Mouse (Mus musculus): ENCODE measurements at regions not wholly inside any gene's neighbourhood (a gene's known extent, or its start where the extent isn't known, plus 50 kb on each side); places are given as distances from the start of the nearest gene placed in this dataset.
"Not testable (repeated sequence)": the region's sequence is repeated elsewhere in the genome, so short reads cannot be mapped to it uniquely, and the experiment has no call there.

DNA sequence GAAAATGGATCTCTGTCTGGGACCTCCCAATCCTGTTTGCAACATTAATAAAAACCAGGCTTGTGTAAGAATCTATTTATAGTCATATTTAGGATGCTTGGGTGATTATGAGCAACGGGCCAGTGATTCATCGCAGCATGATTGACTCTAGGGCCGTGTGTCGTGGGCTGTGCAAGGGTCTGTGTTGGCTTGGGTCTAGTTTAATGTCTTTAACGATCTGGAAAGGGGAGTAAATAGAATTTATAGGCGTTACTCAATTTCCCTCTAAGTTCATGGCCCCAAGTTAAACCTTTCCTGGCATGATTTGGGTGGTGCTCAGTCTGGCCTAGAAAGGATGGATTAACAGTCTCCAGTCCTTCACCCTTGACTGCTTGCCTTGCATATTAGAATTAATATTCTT is 149.9 kb upstream of the Fer start:
- no peak for DNase-seq

DNA sequence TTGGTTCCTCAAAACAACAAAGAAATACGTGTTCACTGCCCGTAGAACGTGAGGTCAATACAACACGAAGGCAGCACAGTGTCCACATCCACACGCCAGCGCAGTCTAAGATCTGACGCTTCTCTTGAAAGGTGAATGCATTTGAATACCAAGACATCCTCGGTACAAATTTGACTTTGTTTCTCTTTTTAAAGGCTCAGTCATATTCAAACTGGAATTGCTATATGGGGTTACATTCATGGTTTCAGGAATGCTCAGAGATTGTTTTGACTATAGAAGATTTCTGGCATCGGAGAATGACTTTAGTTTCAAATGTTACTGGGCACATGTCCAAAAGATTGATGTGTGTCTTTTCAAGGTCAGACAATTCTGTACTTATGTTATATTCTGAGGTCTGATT is 147.2 kb upstream of the Fer start:
- DNase-seq: no peak

DNA sequence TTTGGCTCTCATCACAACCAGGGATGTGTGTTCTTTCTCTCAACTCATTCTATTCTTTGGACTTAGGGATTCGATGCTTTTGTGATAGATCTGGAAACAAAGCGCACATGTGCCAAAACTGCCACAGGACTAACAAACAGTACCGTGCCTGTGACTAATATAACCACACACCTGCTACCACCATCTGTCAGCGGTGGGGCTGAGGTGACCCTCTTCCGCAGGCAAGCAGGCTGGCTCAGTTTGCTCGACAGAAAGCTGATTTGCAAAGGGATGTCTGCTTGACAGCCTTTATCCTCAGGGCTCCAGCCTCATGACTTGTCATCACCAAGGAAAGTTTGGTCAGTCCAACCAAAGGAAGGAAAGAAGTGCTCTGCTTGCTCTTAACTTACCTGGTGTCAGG is 146.7 kb upstream of the Fer start:
- DNase-seq: no peak

DNA sequence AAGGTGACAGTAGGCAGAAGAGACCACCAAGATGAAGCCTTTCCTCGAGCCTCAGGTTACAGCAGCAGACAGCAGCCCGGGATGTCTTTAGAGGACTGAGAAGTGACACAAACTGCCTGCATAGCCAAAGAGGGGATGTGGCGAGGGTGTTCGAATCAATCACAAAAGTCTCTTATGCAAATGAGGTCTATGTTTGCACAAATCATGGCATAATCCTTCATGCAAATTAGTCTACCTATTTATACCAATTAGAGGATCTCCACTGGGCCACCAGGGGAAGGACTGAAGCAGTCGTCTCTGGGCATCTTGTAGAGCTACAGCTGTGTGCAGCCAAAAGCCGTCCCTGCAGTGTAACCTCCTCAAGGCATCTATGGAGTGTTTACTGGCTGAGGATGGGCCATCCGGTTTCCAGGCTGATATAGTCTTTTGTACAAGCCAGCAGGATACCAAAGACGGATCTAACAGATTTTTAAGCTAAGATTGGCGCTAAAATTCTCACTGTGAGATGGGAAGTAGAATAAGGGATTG is 145.7 kb upstream of the Fer start:
- no peak for DNase-seq

DNA sequence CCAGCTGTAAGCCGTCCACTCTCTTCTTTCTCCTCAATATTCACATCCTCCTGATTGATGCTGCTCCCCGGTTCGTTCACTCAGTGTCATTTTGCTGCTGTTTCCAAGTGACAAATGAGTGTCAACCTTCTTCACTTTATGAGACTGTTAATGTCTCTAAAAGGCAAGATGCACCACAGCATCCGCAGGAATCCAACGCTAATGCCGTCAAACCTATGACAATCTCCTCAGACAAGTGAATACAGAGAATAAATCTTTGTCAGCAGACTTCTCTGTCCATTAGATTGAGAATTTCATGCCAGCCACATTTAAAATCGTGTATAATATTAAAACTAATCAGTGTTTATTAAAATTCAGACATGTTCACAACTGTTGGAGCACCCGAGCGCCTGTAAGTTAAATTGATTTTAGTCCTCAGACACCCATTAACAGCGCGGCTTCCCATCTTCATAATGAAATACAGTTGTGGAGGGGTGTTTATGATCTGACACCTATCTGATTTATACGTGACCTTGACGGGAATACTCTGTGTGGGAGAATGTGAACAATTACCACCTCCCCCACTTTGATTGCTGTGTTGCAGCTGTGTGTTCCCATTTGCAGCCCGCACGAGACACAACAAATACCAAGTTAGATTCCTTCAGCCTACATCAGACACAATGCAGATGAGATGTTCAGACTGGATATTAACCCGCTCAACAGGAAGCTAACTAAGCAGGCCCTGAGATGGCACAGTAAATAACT is 143.7 kb upstream of the Fer start:
- DNase-seq: no peak

DNA sequence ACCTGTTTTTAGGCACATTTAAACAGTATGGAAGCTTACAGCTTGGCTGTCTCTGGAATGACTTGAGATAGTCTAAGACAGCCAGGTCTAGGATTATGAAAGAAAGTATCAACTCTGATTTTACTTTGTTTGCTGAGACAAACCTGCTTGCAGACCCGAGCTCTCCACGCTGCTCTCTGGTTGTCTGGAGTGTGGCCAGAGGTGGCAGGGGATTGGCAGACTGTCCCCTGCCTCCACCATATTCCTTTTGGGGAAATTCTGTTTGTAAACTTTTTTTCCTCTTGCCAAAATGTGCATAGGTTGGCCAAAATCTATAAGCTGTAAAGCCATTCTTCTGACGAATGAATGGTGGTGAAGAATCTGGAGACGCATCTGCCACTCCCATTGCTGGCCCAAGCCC is 143.1 kb upstream of the Fer start:
- DNase-seq: no peak

DNA sequence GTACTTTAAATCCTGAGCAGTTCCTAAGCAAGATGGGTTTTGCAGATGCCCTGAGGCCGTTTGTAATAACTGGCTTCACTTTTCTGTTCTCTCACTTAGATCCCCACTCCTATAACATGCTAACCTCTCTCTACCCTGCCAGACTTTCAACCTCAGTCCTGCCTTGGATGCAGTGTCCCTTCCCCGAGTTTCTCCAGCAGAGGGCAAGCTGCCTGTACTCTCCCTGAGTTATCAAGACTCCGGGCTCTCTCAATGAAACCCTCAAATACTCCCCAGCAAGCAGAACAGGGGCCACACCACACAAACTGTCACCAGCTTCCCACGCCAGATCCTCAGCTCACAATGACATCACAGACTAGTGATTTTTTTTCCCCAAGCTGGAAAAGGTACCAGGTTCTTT is 142.0 kb upstream of the Fer start:
- no peak for DNase-seq

DNA sequence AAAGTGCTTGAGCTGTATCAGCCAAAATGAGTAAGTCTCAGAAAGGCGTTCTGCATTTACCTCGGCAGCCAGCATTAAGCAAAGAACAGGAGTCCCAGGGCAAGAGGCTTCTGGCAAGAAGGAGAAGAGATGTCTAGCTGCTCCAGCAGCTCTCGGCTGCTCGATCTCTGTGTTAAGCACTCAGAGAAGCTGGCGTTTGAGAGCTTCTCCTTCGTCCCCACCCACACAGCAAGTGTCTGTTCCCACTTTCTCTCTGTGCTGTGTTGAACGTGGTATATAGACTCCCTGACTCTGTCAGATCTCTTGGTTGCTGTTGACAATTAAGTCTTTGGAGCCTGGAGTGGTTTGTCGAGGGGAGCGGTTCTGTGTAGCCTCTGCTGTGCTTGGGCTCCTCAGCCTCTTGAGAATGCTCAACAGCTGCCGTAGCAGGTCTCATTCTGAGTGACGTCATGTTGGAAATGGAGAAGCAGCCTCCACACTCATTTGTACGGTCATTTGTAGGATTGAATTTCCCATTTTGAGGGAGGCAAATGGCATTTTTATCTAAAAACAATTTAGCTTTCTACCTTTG is 140.3 kb upstream of the Fer start:
- DNase-seq: no peak

DNA sequence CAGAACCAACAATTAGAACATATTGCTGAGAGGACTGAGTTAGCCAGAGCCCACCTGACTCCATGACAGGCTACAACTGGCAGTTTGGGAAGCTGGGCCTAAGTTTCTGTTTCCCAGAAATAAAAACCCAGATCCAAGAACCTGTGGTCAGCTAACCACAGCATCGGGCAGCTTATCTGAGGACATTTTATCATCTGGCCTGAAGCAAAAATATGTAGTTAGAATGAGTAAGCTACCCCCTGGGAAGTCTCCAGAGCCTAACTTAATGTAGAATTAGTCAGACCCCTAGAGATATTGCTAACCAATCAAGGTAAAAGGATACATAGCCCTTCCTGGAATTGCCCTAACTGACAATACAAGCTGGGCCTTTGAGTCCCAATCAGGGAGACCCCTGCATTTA is 124.7 kb upstream of the Fer start:
- no peak for DNase-seq

DNA sequence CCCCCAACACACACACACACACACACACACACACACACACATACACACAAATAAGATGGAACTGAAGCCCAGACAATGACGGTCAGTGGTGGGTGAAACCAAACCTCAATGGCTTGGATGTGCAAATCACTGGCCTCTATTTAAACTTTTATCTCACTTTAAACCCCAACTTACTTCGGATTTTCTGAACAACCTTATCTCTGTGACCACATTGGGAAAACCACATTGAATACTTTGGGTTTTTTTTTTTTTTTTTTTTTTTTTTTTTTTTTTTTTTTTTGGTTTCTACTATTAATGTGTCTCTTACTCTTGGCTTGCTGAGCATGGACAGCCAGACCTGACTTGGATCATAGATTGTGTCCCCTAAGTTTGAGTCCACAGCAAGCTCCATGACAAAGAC is 123.2 kb upstream of the Fer start:
- no peak for DNase-seq

DNA sequence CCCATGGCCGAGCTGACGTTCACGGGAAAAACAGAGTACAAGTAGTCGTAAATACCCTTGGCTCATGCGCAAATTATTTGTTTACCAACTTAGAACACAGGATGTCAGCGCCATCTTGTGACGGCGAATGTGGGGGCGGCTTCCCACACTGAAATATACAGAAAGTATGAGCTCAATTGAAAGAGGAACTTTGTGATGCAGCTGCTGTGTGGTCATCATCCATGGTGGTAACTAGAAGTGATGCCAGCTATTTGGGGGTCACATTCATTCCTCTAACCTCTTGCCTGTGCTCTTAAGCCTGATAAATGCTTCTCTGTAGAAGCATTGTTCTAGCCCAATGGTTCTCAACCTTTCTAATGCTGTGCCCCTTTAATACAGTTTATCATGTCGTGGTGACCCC is 113.6 kb upstream of the Fer start:
- not testable (repeated sequence) for DNase-seq

DNA sequence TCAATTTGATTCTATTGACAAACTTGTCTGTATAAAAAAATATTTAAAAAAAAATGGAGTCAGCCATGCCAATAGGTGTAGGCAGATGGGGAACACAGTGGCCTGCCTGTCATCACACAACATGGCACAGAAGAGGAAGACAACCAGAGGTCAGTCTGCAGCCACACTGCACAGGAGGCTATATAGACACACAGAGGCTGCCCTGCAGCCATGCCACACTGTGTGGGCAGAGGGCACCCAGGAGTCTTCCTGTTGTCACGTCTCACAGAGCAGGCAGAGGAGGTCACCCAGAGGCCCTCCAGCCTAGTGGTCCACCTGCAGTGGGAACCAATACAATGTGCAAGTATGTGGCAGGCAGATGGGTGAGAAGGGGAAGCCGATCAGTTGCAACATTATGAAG is 108.5 kb upstream of the Fer start:
- no peak for DNase-seq

DNA sequence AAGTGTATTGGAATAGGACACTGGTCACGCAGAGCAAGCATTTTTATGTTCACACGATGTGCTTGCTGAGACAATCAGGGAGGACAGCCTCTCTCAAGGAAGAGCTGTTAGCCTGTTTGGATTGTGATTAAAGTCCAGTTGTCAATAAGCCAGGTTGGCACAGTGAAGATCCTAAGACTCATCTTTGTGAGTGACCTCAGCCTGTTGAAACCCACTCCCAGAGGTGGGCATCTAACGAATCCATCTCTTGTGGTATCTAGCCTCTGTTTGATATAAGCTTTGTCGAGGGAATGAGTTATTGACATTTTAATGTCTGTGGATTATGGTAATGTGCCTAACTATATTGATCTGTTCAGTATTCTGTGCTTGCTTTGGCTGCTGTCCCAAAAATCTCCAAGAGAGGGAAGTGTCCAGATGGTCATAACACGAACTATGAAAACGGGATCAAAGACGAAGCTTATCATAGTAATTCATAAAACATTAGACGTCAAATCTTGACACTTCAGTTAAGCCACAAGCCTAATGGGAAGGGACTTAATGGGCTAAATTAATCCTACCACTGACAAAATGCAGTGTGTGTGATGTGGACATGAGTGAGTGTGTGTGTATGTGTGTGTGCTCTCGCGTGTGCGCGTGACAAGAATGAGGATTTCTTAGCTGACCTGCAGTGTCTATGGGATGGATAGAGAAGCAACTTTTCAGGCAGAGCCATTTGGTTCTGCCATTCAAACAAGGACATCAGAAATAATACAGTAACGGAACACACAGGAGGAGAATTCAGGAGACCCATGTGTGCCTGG is 104.8 kb upstream of the Fer start:
- DNase-seq: no peak

DNA sequence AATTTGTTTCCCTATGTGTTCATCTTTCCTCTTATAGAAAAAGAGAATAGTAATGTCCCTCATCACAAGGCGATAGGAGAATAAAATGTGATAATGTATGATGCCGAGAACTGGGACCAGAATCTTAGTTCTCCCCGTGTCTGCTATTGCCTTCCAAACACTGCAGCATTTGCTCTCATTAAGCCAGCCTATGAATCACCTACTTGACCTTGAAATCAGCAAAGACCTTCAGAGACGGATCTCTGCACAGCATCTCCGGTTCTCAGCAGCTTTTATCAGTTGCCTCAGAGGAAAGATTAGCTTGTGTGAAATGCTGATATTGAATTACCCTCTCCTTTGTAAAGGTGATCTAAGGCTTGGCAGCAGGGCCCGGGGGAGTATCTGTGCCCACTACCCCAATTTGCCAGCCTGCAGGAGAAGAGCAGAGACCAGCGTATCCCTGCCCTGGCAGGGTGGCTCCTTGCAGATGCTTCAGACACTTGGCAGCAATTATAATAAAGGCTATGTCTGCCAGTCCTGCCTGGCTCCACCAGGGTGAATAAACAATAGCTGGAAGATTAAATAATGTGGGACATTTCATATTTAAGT is 104.0 kb upstream of the Fer start:
- DNase-seq: no peak

DNA sequence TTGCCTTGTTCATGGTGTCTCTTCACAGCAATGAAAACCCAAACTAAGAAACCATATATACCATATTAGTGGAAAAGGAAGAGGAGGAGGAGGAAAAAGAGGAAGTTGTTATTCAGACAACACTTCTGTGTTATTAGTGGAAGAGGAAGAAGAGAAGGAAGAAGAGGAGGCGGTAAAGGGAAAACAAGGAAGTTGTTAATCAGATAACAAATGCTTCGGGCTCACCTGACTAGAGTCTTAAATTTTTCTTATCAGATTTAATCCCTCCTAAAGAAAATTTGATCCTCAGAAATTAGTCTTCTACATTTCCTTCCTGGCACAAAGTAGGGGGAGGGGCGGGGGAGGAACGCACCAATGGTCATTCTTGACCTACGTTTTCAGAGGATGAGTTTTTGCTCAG is 101.8 kb upstream of the Fer start:
- no peak for DNase-seq

DNA sequence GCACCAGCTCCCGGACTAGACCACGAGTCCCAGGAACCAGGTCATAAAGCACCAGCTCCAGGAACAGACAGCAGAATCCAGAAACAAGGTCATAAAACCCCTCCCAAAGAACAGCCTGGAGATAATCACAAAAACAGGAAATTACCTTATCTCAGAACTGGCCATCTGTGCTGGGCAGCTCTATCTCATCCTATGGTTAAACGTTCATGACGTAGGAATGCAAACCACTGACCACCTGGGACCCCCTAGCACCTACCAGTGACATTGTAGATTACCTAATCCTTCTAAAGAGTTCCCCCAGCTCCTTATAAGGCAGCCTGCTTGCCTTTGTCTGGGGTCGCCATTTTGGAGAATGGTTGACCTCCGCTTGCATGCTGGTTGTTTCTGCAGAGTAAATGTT is 91.8 kb upstream of the Fer start:
- no peak for DNase-seq

DNA sequence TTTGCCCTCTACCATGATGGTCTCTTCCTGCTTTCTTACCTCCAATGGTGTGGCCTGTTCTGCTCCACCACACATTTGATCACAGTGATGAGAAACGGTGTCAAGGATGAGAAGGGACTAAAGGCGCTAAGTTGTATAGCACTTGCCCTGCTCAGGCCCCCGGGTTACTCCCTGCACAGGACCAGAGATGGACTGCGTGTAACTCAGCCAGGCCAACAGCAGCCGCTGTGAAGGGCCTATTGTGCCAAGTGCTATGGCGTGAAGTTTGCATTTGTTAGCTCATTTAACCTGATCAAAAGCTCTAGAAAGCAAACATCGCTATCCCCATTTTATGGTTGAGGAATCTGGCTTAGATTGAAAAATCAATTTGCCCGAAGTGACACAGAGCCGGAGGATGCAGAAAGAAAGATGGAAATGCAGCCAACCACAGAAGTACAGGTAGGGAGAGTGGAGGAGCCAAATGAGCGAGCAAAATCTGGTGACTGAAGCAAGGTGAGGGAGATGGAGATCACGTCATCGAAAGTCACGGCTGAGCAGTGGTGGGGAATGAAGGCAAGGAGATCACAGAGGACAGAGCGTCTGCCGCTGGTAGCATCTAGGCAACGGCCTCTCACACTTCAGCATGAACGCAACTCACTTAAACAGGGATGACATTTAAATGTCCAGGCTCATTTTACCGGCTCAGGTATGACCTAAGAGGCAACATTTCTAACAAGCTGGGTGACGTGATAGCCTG is 78.3 kb upstream of the Fer start:
- no peak for DNase-seq

DNA sequence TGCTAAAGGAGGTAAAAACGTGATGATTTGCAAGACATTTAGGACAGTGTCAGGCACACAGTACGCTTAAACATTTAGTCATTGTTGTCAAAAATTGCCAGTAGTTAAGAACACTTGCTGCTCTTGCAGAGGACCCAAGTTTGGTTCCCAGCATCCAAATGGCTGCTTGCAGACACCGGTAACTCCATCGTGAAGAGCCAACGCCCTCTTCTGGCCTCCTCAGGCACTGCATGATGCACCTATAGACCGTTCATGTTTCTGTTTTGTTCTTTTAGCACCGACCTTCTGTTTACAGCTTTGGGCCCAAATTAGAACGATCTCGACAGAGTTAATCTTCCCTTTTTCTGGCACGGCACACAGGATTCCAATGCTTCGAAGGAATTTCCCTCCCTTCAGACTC is 76.4 kb upstream of the Fer start:
- no peak for DNase-seq

DNA sequence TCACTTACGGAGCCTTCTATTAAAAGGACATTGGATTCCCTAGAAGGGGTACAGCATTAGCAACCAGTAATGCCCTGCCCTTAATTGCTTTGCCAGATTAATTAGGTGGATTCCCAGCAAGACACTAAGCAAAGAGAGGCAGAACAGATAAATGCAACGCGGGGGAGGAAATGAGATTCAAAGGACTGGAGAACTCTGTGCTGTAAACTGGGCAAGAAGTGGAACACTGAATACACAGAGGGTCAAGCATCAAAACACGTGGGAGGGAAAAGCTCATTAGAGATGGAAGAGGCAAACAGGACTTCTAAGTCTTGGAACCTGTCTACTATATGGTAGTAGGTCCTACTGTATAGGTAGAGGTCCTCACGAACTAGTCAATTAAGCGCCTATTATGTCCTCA is 68.5 kb upstream of the Fer start:
- no peak for DNase-seq

DNA sequence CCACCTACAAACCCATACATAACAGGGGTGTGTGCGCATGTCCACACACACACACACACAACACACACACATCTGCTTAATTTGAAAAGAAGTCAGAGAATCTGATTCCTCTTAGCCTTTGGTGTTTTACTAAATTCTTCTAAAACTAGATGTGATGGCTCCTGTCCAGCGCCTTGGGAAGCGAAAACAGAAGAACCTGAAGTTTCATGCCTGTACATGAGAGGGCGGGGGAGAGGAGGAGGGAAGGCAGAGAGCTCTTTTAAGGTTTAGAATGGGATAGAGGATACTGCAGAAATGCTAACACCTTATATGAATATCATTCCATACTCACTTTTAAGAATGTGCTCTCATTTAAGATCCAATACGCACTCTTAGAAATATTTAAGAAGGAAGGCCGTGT is 64.5 kb upstream of the Fer start:
- DNase-seq: no peak

DNA sequence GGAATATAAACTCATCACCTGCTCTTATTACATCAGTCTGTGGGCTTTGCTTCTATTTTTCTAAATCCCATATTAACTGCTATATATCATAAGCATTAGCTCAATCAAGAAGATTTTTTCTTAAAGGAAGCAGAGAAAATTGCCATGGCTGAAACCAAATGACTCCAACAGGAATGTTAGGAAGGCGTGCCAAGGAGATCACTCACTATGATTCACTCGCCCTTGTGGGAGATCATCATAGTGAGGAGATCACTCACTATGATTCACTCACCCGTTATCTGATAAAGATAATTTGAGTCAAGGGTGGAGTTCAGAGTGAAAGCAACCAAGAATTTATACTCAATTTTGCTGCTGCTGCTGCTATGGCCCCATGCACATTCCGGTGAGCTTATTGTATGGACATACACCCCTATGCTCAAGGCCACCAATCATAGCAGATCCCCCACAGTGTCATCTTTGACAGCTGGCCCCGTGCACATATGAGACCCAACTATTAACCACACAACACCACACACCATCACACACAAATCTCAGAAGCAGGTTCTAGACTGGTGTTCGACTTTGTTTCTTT is 63.8 kb upstream of the Fer start:
- DNase-seq: no peak

DNA sequence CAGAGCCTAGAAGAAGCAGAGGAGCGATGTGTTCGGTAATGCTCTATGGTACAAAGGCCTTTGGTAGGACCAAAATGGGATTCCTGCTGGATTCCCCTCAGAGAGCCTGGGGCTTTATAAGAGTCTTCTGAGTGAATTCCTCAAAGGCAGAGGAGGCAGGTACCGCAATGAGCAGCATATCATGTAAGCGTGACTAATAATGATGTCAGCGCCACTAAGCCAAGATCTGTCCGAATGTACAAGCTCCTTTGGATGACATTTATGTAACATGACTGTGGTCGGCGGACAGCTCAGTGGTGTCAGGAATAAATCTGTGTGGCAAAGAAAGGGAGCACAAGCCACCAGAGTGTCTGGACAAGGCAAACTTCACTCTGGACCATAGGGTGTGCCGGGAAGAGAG is 61.5 kb upstream of the Fer start:
- DNase-seq: no peak

DNA sequence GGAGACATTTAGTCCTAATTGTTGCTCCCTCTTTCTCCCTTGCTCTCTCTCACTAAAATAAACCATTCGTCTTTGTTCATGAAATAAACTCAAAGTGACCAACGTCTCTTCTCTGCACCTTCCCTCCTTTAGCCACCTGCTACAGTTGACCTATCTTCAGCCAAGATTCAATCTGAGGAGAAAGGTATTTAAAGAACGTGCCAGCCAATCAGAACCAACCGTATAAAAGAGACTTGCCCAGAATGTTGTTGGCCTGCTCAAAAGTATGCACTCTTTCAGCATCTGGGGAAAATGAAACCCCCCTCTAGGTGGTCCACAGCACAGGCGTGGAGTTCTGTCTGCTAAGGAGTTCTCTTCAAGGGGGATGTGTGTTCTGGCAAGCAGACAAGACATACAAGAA is 60.0 kb upstream of the Fer start:
- DNase-seq: no peak

Data from thymus, postnatal 25 days (tissue).